Mouse (Mus musculus) right cerebral cortex, adult 18-20 months (tissue): ENCODE measurements at regions not wholly inside any gene's neighbourhood (a gene's known extent, or its start where the extent isn't known, plus 50 kb on each side); places are given as distances from the start of the nearest gene placed in this dataset.
A peak's percentile ranks its signal among the peaks of the same experiment; 100 is the strongest.
"Not testable (repeated sequence)": the region's sequence is repeated elsewhere in the genome, so short reads cannot be mapped to it uniquely, and the experiment has no call there.

Experiments
- DNase-seq: peaks from one replicate; pipeline ENCODE4 v3.0.0; 2022; ENCODE audit warnings: mixed read lengths

GRCm38 (mm10) chr1:48652545-48652944 lies 1759.9 kb upstream of the Slc39a10 start:
- DNase-seq: not testable (repeated sequence)

DNA sequence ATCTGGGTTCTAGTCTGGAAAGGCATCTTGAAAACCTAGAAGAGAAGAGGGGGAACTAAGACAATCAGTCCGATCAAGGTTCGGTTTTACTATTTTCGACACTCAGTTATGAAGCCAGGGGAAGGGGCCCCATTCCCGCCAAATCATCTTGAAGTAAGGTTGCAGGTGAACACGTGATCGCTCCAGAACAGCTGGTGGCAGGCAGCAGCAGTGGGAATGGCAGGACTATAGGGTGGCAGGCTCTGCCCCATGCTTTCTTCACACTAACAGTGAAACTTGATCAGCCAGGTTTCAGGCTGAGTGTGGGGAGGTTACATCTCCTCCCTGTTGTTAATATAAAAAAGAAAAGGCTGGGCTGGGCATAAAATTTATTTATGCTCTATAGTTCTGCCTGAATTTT lies 1758.7 kb upstream of the Slc39a10 start:
- no peak for DNase-seq

DNA sequence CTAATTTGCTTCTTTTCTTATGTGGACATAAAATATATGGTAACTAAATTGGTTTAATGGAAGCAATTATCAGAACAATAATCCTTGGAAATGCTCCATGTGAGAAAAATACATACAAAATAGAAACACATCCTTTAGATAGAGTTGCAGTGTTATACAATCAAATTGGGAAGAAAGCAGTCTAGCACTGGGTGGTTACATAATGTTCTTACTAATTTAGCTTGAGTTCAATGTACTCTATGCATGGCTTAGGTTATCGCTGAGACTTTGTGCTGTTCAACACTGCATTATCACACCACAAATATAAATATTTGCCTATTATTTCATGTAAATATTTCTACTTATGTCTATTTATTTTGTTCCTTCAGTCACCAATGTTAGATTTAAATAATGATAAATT lies 1724.5 kb upstream of the Slc39a10 start:
- no peak for DNase-seq

DNA sequence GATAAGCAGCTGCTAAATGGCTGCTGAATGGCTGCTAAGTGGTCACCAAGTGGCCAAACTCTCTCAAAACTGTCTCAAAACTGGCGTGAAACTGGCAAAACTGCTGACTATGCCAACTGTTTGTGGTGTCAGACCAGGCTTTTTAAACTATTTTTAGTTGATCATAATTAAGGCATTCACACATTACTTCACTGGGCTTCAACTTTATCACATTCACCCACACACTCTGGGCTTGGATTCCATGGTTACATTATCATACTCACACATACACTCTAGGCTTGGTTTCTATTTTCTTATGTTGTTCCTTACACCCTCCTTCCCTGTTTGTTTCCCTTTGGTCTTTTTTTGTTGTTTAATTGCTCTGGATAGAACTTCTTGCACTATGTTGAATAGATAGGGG lies 1716.4 kb upstream of the Slc39a10 start:
- DNase-seq: peak; percentile 39
